Mouse (Mus musculus) heart, postnatal 25 days (tissue): ENCODE results near the gene Anxa2. TPM values are rescaled to one million over a fixed set of nuclear protein-coding genes. Genes with fewer than 3 reads are reported as not detected.

Experiments
- DNase-seq: peaks from one replicate; pipeline ENCODE4 v3.0.0; 2022; ENCODE audit warnings: low spot score
- intact Hi-C: fragments of 180-260 bp; cut with DNase I; formaldehyde crosslinking; loops from one replicate; pipeline ENCODE4 v1.15.1; 2025
- total RNA-seq, 2 experiments: library from RNA; stranded (reverse); gene quantifications; 2 replicates each; pipeline ENCODE4 v1.2.3; 2021

Gene Anxa2
- total RNA-seq = 100 to 1,000 TPM in 1 of 2 experiments, 10 to 100 TPM in 1; 95.4 to 104 TPM

DNA sequence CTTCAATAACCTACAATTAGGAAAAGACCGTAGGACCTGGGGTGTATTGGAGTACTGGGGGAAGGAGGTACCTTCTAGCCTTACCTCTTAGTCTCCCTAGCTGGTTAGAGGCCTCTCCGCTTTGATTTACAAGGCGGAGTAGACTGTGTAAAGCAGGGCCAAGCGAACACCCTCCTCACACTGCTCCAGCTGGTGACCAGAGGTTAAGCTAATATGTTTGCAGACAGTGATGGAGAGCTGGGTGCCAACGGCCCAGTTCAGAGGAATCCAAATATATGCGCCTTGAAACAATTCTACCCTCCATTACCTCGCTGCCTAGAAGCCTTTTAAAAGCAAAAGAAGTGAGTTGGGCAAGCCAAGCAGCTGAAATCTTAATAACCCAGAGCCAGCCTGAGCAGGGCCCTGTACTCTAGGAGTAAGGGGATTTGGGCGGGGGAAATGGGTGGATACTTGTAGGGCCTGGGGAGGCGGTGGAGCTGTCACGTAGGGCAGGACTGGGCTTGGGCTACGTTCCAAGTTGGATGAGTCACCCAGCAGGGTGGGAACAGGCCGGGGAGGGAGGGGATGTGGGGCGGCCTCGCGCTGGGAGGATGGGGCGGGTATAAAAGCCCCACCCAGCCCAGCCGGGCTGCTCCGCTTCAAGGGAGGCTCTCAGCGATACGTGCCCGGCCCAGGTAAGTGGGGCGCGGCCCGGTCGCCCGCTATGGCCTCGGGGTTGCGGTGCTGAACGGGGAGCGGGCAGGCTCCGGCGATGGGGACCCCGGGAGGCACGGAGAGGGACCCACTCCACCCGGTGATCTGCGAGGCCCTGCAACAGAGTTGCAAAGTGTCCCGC is at the start of gene Anxa2:
Anxa2 (plus strand) TSS at position 555 of the 835 bp plus-strand sequence.
- intact Hi-C loops = no loop called here
- peak; percentile 88 for DNase-seq

GRCm38 (mm10) chr9:69404671-69405070 is 48.7 kb upstream of the Anxa2 start:
- intact Hi-C loops = no loop called here

GRCm38 (mm10) chr9:69419476-69419875 is 33.9 kb upstream of the Anxa2 start:
- intact Hi-C loops = loop anchor here (1.0 kb wide), 1 partner anchor 61 kb away; no protein-coding TSS in a partner anchor
- DNase-seq = no peak

More at GRCm38 (mm10) chr9:69404671-69405070, 48.7 kb upstream of the Anxa2 start:
- DNase-seq = no peak

- DNase-seq = no peak
- intact Hi-C loops = no loop called here
Observed at GRCm38 (mm10) chr9:69430531-69430930, 22.9 kb upstream of the Anxa2 start.

- intact Hi-C loops = no loop called here
- no peak for DNase-seq
Observed at GRCm38 (mm10) chr9:69431863-69432555, 21.4 kb upstream of the Anxa2 start.

DNA sequence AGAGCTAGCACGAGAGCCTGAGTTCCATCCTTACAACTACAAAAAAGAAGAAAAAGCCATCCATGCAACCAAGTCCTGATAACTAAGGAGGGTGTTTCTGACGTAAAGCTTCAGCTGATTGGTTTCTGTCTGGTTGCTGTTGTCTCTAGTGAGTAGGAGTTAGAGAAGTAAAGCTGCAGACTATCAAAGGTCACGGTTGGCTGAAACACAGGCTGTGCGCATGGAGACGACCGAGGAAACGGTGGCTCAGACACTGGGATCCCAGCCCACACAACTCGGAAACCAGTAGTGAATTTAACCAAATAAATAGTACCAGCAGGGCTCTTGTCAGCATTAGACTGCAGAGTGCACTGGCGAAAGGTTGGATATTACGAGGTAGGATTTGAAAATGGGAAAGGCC is 18.2 kb upstream of the Anxa2 start:
- intact Hi-C loops = loop anchor here (5.0 kb wide), 1 partner anchor 42 kb away; no protein-coding TSS in a partner anchor

GRCm38 (mm10) chr9:69435662-69436061 is 17.8 kb upstream of the Anxa2 start:
- no peak for DNase-seq
- intact Hi-C loops = loop anchor here (5.0 kb wide), 1 partner anchor 42 kb away; no protein-coding TSS in a partner anchor

More for the DNA sequence above, 18.2 kb upstream of the Anxa2 start:
- DNase-seq = no peak

DNA sequence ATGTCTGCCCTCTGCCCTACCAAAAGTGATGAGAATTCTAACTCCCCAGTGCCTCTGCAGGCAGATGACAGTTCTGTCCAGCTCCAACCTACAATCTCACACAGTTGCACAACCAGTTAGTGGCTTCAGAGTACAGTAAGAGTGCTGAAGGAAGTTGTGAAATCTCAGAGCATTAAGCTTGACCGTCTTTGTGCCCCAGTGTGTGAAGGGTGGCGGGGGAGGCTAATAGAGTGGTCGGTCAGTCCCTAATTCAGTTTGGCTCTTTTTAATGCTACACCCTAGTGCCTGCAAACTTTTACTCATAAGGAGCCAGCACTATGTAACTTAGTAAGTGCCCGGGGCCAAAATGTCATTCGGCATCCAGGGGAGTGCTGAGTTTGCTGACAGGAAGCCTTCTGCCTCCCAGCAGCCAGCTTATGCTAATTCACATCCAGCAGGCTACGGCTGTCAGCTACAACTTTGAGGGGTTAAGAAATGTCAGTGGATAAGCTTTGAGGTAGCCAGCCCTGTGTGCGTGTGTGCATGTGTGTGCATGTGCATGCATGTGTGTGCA is 13.5 kb upstream of the Anxa2 start:
- DNase-seq = no peak
- intact Hi-C loops = loop anchor here (5.0 kb wide), 1 partner anchor 37 kb away; no protein-coding TSS in a partner anchor

DNA sequence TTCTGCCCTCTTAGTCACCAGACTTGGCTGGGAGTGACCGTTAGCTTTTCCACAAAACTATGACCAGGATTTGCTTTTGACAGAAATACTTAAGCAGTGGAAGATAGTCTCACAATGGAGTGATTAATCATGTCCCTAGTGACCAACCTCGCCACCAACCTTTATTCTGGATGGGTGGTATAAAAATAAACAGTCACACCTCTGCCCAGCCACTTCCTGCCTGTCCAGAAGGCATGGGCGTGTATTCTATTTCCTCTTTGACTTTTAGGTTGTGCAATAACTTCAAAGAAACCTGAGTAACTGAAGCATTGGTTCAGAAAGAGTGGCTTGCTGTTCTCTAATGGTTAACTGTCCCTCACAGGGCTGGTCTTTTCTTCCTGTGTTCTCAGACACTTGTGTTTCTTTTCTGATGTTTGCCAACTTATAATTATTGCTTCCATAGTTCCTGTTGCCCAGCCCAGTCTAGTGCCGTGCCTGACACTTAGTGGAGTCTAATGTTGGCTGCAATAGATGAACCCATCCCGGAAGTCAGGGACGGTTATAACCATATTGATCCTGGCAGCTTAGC is 10.9 kb upstream of the Anxa2 start:
- intact Hi-C loops = no loop called here
- DNase-seq = no peak

DNA sequence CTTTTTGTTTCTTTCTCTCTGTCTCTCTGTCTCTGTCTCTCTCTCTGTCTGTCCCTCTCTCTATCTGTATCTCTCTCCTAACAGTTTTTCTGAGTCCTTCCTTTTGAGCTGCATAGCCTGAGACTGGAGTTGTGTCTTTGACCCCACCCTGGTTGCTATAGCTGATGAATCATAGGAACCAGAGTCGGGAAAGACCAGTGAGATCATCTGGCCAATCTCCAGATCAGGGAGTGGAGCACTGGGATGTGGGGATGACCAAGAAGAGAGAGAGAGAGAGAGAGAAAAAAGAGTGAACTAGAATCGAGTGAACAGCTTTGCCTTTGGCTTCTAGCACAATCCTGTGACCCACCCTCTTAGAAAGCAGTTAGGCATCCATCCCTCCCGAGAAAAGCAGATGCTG is 10.2 kb upstream of the Anxa2 start:
- intact Hi-C loops = no loop called here
- DNase-seq = peak; percentile 61

DNA sequence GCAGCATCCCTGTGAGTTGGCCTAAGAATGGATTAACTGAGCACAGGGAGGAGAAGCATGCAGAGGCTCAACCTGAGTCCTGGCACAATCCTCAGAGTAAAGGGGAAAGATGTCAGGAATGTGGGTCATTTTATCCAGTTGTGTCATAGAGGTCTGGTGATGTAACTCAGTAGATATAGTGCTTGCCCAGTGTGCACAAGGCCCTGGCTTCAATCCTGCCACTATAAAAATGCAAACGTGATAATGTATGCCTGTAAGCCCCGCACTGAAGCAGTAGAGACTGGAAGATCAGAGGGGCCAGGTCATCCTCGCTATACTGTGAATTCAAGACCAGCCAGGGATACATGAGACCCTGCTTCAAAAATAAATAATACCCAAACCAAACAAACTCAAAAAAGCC is 4.6 kb upstream of the Anxa2 start:
- intact Hi-C loops = no loop called here
- no peak for DNase-seq

GRCm38 (mm10) chr9:69450636-69451035 is 2.8 kb upstream of the Anxa2 start:
- no peak for DNase-seq
- intact Hi-C loops = no loop called here

- intact Hi-C loops = no loop called here
Observed at GRCm38 (mm10) chr9:69451886-69452810, 1.3 kb upstream of the Anxa2 start.

DNA sequence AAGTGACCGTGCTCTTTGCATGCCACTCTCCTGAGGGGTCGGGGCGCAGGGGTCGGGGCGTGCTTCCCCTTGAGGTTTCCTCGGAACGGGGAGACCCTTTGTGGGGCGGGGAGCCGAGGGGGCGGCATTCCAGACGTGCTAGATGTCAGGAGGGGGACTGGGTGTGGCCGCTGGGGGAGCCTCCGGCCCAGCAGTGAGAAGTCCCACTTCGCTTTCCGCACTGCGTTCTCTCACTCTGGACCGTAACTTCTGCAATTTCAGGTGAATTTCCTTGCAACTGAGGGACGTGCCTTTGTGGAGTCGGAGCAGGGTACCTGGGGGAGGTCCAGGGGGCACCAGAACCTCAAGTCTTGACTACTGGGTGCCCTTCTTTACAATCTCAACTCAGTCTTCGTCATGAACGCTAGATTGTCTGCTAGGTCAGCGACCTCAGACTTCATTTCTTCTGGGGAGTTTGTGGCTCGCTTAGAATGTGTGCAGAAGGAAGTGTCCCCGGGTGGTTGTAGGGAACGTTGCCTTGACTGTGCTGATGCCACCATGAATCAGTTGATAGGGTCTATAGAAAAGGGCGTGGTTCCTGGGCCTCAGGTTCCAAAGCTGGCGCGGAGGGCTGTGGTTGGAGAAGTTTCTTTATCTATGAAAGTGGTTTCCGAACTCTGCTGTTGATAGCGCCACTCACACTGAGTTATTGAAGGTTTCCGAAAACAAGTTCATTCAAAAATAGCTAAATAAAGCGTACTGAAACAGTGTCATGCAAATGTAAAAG is 664 bp downstream of the Anxa2 start:
- intact Hi-C loops = no loop called here
- no peak for DNase-seq

More at GRCm38 (mm10) chr9:69451886-69452810, 1.3 kb upstream of the Anxa2 start:
- no peak for DNase-seq

- DNase-seq = no peak
- intact Hi-C loops = no loop called here
Observed at GRCm38 (mm10) chr9:69454691-69455090, 1.3 kb downstream of the Anxa2 start.

GRCm38 (mm10) chr9:69455391-69455790 is 2.0 kb downstream of the Anxa2 start:
- no peak for DNase-seq
- intact Hi-C loops = no loop called here

GRCm38 (mm10) chr9:69456406-69457075 is 3.1 kb downstream of the Anxa2 start:
- intact Hi-C loops = loop anchor here (2.0 kb wide), 1 partner anchor 16 kb away; no protein-coding TSS in a partner anchor
- DNase-seq = no peak

- intact Hi-C loops = loop anchor here (2.0 kb wide), 1 partner anchor 16 kb away; no protein-coding TSS in a partner anchor
- DNase-seq = no peak
Observed at GRCm38 (mm10) chr9:69457143-69457542, 3.7 kb downstream of the Anxa2 start.
